Mouse (Mus musculus) bone marrow macrophage, adult 2 months (primary cell): ENCODE measurements at regions not wholly inside any gene's neighbourhood (a gene's known extent, or its start where the extent isn't known, plus 50 kb on each side); places are given as distances from the start of the nearest gene placed in this dataset.

Experiments used
- H3K27ac ChIP-seq: 2 replicates; pipeline ENCODE4 v1.5.1; 2012; ENCODE audit warnings: low read depth, low read length; ENCODE audit not compliant: insufficient read depth
- H3K4me1 ChIP-seq: 2 replicates; pipeline ENCODE4 v1.6.1; 2012; ENCODE audit warnings: low read length; ENCODE audit not compliant: control insufficient read depth, insufficient read depth
- H3K4me3 ChIP-seq: 2 replicates; pipeline ENCODE4 v1.5.1; 2012; ENCODE audit warnings: mild to moderate bottlenecking, low read length, moderate library complexity; ENCODE audit not compliant: insufficient read depth
- CTCF ChIP-seq: IDR thresholded peaks from 2 replicates; pipeline ENCODE4 v1.5.1; 2012; ENCODE audit warnings: low read depth, mild to moderate bottlenecking, low read length, moderate library complexity
- POLR2A ChIP-seq: IDR thresholded peaks from 2 replicates; pipeline ENCODE4 v1.6.1; 2012; ENCODE audit warnings: mild to moderate bottlenecking, low read depth, low read length, borderline replicate concordance

- no peak overlapping the region for H3K4me3 ChIP-seq
- TF ChIP-seq CTCF (no peak), POLR2A (no peak)
- H3K27ac ChIP-seq: no peak overlapping the region
- H3K4me1 ChIP-seq: no peaks in the 10 kb centered on the region
These were observed 179.9 kb upstream of the Frmd6 start for GRCm38 (mm10) chr12:70645407-70645806.

DNA sequence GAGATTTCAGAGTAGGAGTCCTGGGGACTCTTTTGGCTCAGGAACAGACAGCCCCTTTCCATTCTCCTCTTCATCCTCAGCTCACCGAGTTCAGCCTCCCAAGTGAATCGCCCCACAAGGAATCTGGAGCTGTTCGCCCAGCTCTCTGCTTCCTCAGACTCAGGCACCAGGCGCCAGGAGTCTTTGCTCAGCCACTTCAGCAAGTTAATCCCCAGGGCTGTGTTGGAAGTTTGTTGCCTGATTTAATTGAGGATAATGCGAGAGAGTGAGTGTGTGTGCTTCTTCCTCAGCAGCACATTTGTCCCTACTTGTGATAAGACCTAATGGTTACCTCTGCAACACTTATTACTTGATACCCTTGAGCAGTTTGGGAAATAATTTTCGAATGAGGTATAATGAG lies 177.8 kb upstream of the Frmd6 start:
- no peaks in the 10 kb centered on the region for H3K4me1 ChIP-seq
- no peak overlapping the region for H3K4me3 ChIP-seq
- TF ChIP-seq CTCF (no peak), POLR2A (no peak)
- no peak overlapping the region for H3K27ac ChIP-seq

DNA sequence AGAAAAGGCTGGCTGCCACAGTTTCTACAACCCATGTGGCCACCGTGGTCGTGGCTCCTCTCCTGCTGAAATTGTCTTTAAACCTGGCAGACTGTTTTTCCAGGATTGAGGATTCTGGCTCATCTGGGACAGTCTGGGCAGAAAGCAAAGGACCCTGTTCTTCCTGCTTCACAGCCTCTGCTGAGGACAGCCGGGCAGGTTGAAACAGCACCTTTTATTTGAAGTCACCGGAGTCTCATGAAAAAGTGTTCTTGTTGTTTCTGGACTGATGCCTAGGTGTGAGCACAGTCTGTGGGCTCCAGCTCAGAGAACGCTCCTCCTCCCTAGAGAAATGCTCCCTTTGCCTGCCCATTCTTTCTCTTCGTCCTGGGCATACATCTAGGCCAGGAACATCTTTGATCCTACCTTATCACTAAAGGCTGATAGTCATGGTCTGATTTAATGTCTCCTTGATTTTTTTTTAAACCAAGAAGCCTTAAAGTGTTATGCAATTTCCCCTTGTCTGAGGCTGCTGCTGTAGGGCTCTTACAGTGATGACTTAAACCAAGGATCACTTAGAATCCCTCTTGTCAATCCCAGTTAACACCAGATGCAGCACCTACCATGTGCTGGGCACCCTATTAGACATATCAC lies 177.0 kb upstream of the Frmd6 start:
- TF ChIP-seq POLR2A (no peak), CTCF (no peak)
- Histone ChIP-seq H3K4me1 (no peaks in the 10 kb centered on the region), H3K27ac (no peak overlapping the region), H3K4me3 (no peak overlapping the region)

GRCm38 (mm10) chr12:70648812-70649188 lies 176.5 kb upstream of the Frmd6 start:
- Histone ChIP-seq H3K4me3 (no peak overlapping the region), H3K27ac (no peak overlapping the region), H3K4me1 (no peaks in the 10 kb centered on the region)
- TF ChIP-seq POLR2A: no peak
- no peak for TF ChIP-seq CTCF

DNA sequence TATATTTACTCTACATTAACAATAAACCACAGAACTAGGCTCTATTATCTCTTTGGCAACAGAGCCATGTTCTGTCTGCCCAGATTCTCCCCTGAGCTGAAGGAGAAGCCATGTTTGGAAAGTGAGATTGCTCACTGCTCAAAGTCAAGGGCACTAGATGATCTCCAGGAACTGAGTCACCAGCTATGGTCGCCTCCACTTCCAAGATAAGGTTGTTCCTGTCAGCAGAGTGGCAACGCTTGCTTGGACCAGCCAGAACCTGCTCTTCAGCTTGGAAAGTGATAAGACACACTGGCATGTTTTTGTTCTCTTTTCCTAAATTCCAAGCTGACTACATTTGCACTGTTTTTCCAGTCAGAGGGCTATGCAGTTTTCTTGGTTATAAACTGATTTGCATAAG lies 175.6 kb upstream of the Frmd6 start:
- TF ChIP-seq CTCF (no peak), POLR2A (no peak)
- Histone ChIP-seq H3K4me3 (no peak overlapping the region), H3K27ac (no peak overlapping the region), H3K4me1 (no peaks in the 10 kb centered on the region)

DNA sequence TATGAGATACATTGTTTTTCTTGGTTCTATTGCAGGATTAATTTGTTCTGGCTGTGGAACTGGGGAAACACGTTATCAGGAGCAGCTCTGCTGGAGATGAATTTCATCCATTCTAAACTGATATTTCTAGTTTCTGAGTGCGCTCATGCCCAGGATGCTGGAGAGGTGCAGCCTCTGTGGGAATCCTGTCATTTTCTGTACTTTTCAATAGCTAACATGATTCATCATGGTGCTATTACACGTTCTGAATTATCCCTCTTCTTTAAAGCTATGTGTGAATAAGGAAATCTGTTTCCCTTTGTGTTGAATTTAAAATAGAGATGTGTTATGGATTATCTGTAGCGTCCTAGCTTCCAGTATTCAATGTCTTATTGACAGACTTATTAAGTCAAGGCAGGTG lies 174.8 kb upstream of the Frmd6 start:
- no peak for TF ChIP-seq POLR2A
- no peak for TF ChIP-seq CTCF
- Histone ChIP-seq H3K4me3 (no peak overlapping the region), H3K4me1 (no peaks in the 10 kb centered on the region), H3K27ac (no peak overlapping the region)

- no peak overlapping the region for H3K27ac ChIP-seq
- H3K4me3 ChIP-seq: no peak overlapping the region
- 0 out of 2 replicates have a peak, but pooled peaks cover 2% of the 10 kb centered on the region for H3K4me1 ChIP-seq
- no peak for TF ChIP-seq POLR2A
- no peak for TF ChIP-seq CTCF
These were observed 172.6 kb upstream of the Frmd6 start for GRCm38 (mm10) chr12:70652751-70653150.

GRCm38 (mm10) chr12:70653971-70654370 lies 171.3 kb upstream of the Frmd6 start:
- no peak for TF ChIP-seq POLR2A
- no peak for TF ChIP-seq CTCF
- Histone ChIP-seq H3K27ac (no peak overlapping the region), H3K4me1 (0 out of 2 replicates have a peak, but pooled peaks cover 2% of the 10 kb centered on the region), H3K4me3 (no peak overlapping the region)

DNA sequence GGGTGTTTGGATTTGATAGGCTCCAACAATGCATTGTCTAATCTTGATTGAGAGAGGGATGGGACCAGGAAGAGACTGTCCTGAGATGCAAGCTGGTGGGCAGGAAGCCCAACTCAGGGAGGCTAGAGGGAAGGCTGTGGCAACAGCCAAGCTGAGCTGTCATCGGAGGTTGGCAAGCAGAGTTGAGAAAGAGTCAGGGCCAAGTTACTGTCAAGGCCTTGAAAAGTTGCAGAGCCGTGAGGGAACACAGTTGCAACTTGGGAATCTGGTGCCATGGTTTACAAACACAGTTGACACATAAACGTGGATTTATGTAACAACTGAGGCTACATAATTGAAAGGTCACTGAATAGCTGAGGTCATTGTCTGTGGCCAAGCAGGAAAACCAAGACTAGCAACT lies 170.8 kb upstream of the Frmd6 start:
- Histone ChIP-seq H3K27ac (no peak overlapping the region), H3K4me1 (0 out of 2 replicates have a peak, but pooled peaks cover 2% of the 10 kb centered on the region), H3K4me3 (no peak overlapping the region)
- TF ChIP-seq POLR2A: no peak
- TF ChIP-seq CTCF: no peak

- 0 out of 2 replicates have a peak, but pooled peaks cover 2% of the 10 kb centered on the region for H3K4me1 ChIP-seq
- no peak overlapping the region for H3K27ac ChIP-seq
- TF ChIP-seq CTCF: no peak
- no peak for TF ChIP-seq POLR2A
- H3K4me3 ChIP-seq: no peak overlapping the region
These were observed 169.9 kb upstream of the Frmd6 start for GRCm38 (mm10) chr12:70655411-70655811.
